Mouse (Mus musculus) kidney, postnatal 0 days (tissue): ENCODE measurements at regions not wholly inside any gene's neighbourhood (a gene's known extent, or its start where the extent isn't known, plus 50 kb on each side); places are given as distances from the start of the nearest gene placed in this dataset.

Experiments used
- ATAC-seq: fragments of 200-750 bp; cut with Nextera tagmentation; replicated peaks from 2 replicates; pipeline ENCODE4 v1.8.0; 2017; ENCODE audit warnings: low read depth, moderate number of reproducible peaks, moderate TSS enrichment, moderate library complexity; ENCODE audit not compliant: low FRiP score
- DNase-seq: peaks from one replicate; pipeline ENCODE4 v3.0.0-alpha.2; 2016; ENCODE audit warnings: low spot score
- H3K27ac ChIP-seq: fragments of 300-500 bp; sonication (generic); 2 replicates; pipeline ENCODE4 v1.5.1; 2014; ENCODE audit warnings: mild to moderate bottlenecking
- H3K27me3 ChIP-seq: fragments of 300-500 bp; sonication (generic); 2 replicates; pipeline ENCODE4 v1.6.1; 2014; ENCODE audit warnings: low read length, mixed read lengths; ENCODE audit not compliant: insufficient read depth
- H3K36me3 ChIP-seq: fragments of 300-500 bp; sonication (generic); 2 replicates; pipeline ENCODE4 v1.6.1; 2014; ENCODE audit warnings: low read length, mixed read lengths; ENCODE audit not compliant: insufficient read depth
- H3K4me1 ChIP-seq: fragments of 300-500 bp; sonication (generic); replicated peaks from 2 replicates; pipeline ENCODE4 v1.6.1; 2014; ENCODE audit warnings: antibody characterized with exemption, low read length, mixed read lengths; ENCODE audit not compliant: insufficient read depth
- H3K4me2 ChIP-seq: fragments of 300-500 bp; sonication (generic); 2 replicates; pipeline ENCODE4 v1.6.1; 2014; ENCODE audit warnings: mild to moderate bottlenecking, low read length, moderate library complexity, mixed read lengths
- H3K4me3 ChIP-seq: fragments of 300-500 bp; sonication (generic); replicated peaks from 2 replicates; pipeline ENCODE4 v1.5.1; 2014; ENCODE audit warnings: low read depth, low read length
- H3K9ac ChIP-seq: fragments of 300-500 bp; sonication (generic); 2 replicates; pipeline ENCODE4 v1.6.1; 2014; ENCODE audit warnings: low read depth, low read length
- H3K9me3 ChIP-seq: fragments of 300-500 bp; sonication (generic); replicated peaks from 2 replicates; pipeline ENCODE4 v1.6.1; 2016; ENCODE audit warnings: low read length, inconsistent platforms, mixed read lengths
- CTCF ChIP-seq: IDR thresholded peaks from 2 replicates; pipeline ENCODE4 v1.5.1; 2016; ENCODE audit warnings: antibody characterized with exemption, low read depth, mild to moderate bottlenecking, moderate library complexity
- WGBS: fragments of 180-500 bp; shearing (Covaris S2); extraction: QIAGEN DNeasy Blood & Tissue Kit; methylation state at CpG from one replicate; pipeline ENCODE4 v1.1.7; 2014; 5-methylcytosine and 5-hydroxymethylcytosine counted together

GRCm38 (mm10) chr7:95250651-95251050 is 920.4 kb upstream of the Tenm4 start:
- H3K9me3 ChIP-seq: no peaks in the 10 kb centered on the region
- H3K4me1 ChIP-seq: no peaks in the 10 kb centered on the region
- no peak overlapping the region for H3K27ac ChIP-seq
- H3K4me2 ChIP-seq: no peak overlapping the region
- H3K36me3 ChIP-seq: no peaks in the 10 kb centered on the region
- TF ChIP-seq CTCF: no peak
- no peak overlapping the region for H3K4me3 ChIP-seq
- DNase-seq (peak; percentile 9), ATAC-seq (no peak)
- H3K27me3 ChIP-seq: no peaks in the 10 kb centered on the region
- H3K9ac ChIP-seq: no peak overlapping the region

- no peak overlapping the region for H3K4me3 ChIP-seq
- H3K9ac ChIP-seq: no peak overlapping the region
- TF ChIP-seq CTCF: no peak
- ATAC-seq: no peak
- H3K9me3 ChIP-seq: no peaks in the 10 kb centered on the region
- H3K27ac ChIP-seq: no peak overlapping the region
- no peak overlapping the region for H3K4me2 ChIP-seq
- DNase-seq: no peak
- H3K4me1 ChIP-seq: no peaks in the 10 kb centered on the region
- no peaks in the 10 kb centered on the region for H3K36me3 ChIP-seq
- WGBS: 62% methylated on average over 5 of the region's 5 CpGs
- no peaks in the 10 kb centered on the region for H3K27me3 ChIP-seq
Observed at GRCm38 (mm10) chr7:95253862-95254545, 917.0 kb upstream of the Tenm4 start.

GRCm38 (mm10) chr7:95254913-95255312 is 916.1 kb upstream of the Tenm4 start:
- Histone ChIP-seq H3K9ac (no peak overlapping the region), H3K36me3 (no peaks in the 10 kb centered on the region), H3K9me3 (no peaks in the 10 kb centered on the region), H3K4me2 (no peak overlapping the region), H3K27ac (no peak overlapping the region), H3K4me3 (no peak overlapping the region), H3K4me1 (no peaks in the 10 kb centered on the region), H3K27me3 (no peaks in the 10 kb centered on the region)
- WGBS: 48% methylated on average over 3 of the region's 3 CpGs
- ATAC-seq (no peak), DNase-seq (no peak)
- no peak for TF ChIP-seq CTCF

DNA sequence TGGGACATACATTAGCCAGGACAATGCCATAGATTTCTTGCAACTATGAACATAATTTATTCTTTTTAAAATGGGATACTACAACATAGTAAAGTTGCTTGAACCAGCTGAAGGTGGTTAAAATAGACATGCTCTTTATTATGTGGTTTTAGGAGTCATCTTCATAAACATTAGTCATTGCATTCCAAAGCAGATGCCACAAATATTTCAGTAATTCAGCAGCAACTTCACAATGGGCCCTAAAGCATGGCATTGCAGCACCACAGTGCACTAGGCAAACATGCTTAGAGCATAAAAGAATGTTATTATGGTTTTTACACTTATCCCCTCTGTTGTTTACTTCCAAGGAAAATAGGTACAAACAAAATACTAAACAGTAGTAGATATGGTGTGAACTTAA is 915.3 kb upstream of the Tenm4 start:
- Histone ChIP-seq H3K36me3 (no peaks in the 10 kb centered on the region), H3K9me3 (no peaks in the 10 kb centered on the region), H3K27ac (no peak overlapping the region), H3K4me2 (no peak overlapping the region), H3K9ac (no peak overlapping the region), H3K4me1 (no peaks in the 10 kb centered on the region), H3K27me3 (no peaks in the 10 kb centered on the region), H3K4me3 (no peak overlapping the region)
- no peak for DNase-seq
- no peak for ATAC-seq
- TF ChIP-seq CTCF: no peak

GRCm38 (mm10) chr7:95262942-95263341 is 908.1 kb upstream of the Tenm4 start:
- Histone ChIP-seq H3K9ac (no peak overlapping the region), H3K27me3 (no peaks in the 10 kb centered on the region), H3K4me3 (no peak overlapping the region), H3K36me3 (no peaks in the 10 kb centered on the region), H3K4me2 (no peak overlapping the region), H3K9me3 (no peaks in the 10 kb centered on the region), H3K27ac (no peak overlapping the region), H3K4me1 (no peaks in the 10 kb centered on the region)
- WGBS: 82% methylated on average over 3 of the region's 3 CpGs
- no peak for TF ChIP-seq CTCF
- DNase-seq (no peak), ATAC-seq (no peak)

DNA sequence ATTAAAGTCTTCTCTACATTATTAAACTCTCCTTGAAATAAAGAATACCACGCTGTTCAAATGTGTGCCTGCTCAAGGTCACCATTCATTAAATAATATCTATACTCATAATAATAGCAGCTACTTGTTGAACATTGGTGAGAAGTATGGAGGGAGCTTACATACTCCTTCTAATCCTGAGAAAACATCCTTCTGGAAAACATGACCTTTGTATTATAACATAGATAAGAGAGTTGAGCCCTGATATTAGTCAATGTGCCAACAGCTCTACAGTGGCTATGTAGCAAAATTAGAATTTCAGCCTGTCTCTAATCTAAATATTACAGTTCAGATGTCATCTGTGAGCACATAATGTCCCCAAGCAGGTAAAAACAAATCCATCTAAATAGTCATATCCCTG is 893.8 kb upstream of the Tenm4 start:
- H3K27ac ChIP-seq: no peak overlapping the region
- H3K4me2 ChIP-seq: no peak overlapping the region
- no peak for DNase-seq
- H3K9ac ChIP-seq: no peak overlapping the region
- H3K4me1 ChIP-seq: no peaks in the 10 kb centered on the region
- H3K36me3 ChIP-seq: no peaks in the 10 kb centered on the region
- H3K9me3 ChIP-seq: no peaks in the 10 kb centered on the region
- no peak overlapping the region for H3K4me3 ChIP-seq
- TF ChIP-seq CTCF: no peak
- WGBS: 94% methylated on average over 1 of the region's 1 CpGs
- no peaks in the 10 kb centered on the region for H3K27me3 ChIP-seq
- no peak for ATAC-seq

- Histone ChIP-seq H3K36me3 (no peaks in the 10 kb centered on the region), H3K4me2 (no peak overlapping the region), H3K9ac (no peak overlapping the region), H3K9me3 (no peaks in the 10 kb centered on the region), H3K4me3 (no peak overlapping the region), H3K4me1 (no peaks in the 10 kb centered on the region), H3K27me3 (no peaks in the 10 kb centered on the region), H3K27ac (no peak overlapping the region)
- 78% methylated on average over 1 of the region's 1 CpGs for WGBS
- DNase-seq (no peak), ATAC-seq (no peak)
- TF ChIP-seq CTCF: no peak
Observed at GRCm38 (mm10) chr7:95313667-95314066, 857.4 kb upstream of the Tenm4 start.
